Mouse (Mus musculus): ENCODE data around the gene Spindoc. TPM values are rescaled to one million over a fixed set of nuclear protein-coding genes. Genes with fewer than 3 reads are reported as not detected.

The Spindoc gene
- polyA plus RNA-seq (2014; fragmentation: Illumina TruSeq; extraction: RNeasy Lipid Tissue Mini Kit (QIAGEN cat#74804); ENCODE audit: low read depth, low replicate concordance) = 3.2 TPM

GRCm38 (mm10) chr19:7382903-7383865, at the start of gene Spindoc:
Gene Spindoc (minus strand): TSS chr19:7382994.

DNA sequence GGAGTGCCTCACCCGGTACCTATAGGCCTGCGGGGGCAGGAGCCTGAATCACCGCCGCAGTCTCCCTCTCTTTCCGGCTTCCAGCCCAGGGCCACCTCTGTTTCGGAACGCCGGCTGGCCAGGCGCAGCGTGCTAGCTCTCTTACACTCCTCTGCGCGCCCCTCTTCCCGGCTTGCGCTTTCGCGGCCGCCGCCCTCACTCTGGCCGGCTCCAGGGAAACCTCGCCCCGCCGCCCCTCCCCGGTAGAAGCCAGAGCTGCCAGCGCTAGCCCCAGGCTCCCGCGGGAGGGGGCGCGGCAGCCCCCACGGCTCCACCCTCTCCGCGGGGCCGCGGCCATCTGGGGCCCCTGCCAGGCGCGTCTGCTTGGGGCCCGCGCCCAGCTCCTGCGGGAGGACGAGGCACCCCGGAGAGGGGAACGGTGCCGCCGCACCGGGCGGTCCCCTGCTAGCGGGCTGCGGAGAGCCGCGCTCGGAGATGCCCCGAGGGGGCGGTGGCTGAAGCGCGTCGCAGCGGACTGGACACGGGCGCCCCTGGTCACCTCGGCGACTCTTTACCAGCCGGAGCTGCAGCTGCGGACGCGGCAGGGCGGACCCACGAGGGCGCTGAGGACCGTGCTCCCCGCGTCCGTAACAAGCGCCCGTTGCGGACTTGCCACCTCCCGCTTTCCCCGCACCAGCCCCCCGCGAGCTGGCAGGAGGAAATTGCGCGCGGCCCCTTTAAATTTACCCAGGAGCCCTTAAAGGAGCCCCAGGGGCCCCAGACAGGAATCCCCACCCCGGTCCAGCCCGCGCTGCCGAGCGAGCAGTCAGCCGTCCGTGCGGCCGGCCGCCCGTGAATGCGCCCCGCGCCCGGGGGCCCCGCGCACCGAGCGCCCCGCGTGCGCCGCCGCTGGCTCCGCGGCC, 34.3 kb upstream of the Spindoc start, which contains the start of gene 2700081O15Rik:
TSS of gene 2700081O15Rik (plus strand) at position 792 of the 902 bp plus-strand sequence.

DNA sequence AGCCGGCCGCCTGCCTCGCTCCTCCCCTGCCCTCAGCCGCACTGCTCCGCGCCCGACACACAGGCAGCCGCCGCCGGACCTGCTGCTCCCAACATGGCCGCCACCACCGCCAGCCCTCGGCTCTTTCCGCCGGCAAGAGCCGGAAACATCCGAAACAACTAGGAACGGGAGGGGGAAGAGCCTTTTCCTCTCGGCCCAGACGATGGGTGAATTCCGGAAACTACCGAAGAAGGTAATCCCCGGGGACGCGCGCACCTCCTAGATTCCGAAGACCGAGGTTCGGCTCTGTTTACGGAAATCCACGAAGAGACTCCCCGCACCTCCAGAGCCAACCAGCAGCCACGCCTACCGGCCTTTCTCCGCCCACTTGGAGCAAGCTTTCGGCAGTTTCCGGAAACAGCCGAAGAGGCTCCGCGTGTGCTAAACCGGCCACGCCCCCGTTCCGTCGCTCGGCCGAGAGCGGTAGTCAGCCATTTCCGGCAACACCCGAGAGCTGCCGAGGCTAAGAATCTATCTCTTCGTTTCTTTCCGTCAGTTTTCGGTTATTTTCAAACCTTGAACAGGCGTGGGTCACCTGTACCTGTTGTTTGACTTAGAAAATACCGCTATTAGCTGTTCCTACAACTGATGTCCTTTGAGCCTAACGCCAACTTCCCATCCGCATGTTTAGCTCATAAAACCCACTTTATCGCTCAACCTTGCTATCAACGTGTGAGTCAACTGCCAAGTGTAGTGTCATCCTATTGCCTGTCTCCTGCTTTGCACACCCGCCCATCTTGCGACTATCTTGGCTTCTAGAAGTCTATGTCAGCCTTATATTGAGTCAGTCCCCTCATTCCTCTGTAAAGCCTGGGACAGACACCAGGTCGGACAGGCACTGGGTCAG, 41.0 kb downstream of the Spindoc start, which contains the start of gene Mark2:
TSS of gene Mark2 (minus strand) at position 349 of the 886 bp plus-strand sequence.

Other genes with a start within 250 kb of the Spindoc start
- gene Otub1, start 176.7 kb downstream of the Spindoc start, polyA plus RNA-seq (2014; fragmentation: Illumina TruSeq; extraction: RNeasy Lipid Tissue Mini Kit (QIAGEN cat#74804); ENCODE audit: low read depth, low replicate concordance) = 22.5 TPM
- 12.7 TPM for gene Cox8a, start 165.4 kb downstream of the Spindoc start, polyA plus RNA-seq (2014; fragmentation: Illumina TruSeq; extraction: RNeasy Lipid Tissue Mini Kit (QIAGEN cat#74804); ENCODE audit: low read depth, low replicate concordance)
- gene Naa40, start 141.8 kb downstream of the Spindoc start, polyA plus RNA-seq (2014; fragmentation: Illumina TruSeq; extraction: RNeasy Lipid Tissue Mini Kit (QIAGEN cat#74804); ENCODE audit: low read depth, low replicate concordance) = 25.5 TPM
- gene Rcor2, start 115.7 kb downstream of the Spindoc start, polyA plus RNA-seq (2014; fragmentation: Illumina TruSeq; extraction: RNeasy Lipid Tissue Mini Kit (QIAGEN cat#74804); ENCODE audit: low read depth, low replicate concordance) = 0.29 TPM
- gene Mark2, start 41.1 kb downstream of the Spindoc start, polyA plus RNA-seq (2014; fragmentation: Illumina TruSeq; extraction: RNeasy Lipid Tissue Mini Kit (QIAGEN cat#74804); ENCODE audit: low read depth, low replicate concordance) = 46.7 TPM
- gene 2700081O15Rik, start 34.6 kb upstream of the Spindoc start, polyA plus RNA-seq (2014; fragmentation: Illumina TruSeq; extraction: RNeasy Lipid Tissue Mini Kit (QIAGEN cat#74804); ENCODE audit: low read depth, low replicate concordance) = 0.95 TPM
- gene Rtn3, start 100.3 kb upstream of the Spindoc start, polyA plus RNA-seq (2014; fragmentation: Illumina TruSeq; extraction: RNeasy Lipid Tissue Mini Kit (QIAGEN cat#74804); ENCODE audit: low read depth, low replicate concordance) = 277 TPM
- gene Atl3, start 111.0 kb upstream of the Spindoc start, polyA plus RNA-seq (2014; fragmentation: Illumina TruSeq; extraction: RNeasy Lipid Tissue Mini Kit (QIAGEN cat#74804); ENCODE audit: low read depth, low replicate concordance) = 415 TPM
- 1.7 TPM for gene Pla2g16, start 174.5 kb upstream of the Spindoc start, polyA plus RNA-seq (2014; fragmentation: Illumina TruSeq; extraction: RNeasy Lipid Tissue Mini Kit (QIAGEN cat#74804); ENCODE audit: low read depth, low replicate concordance)
- 0.31 TPM for gene Lgals12, start 224.2 kb upstream of the Spindoc start, polyA plus RNA-seq (2014; fragmentation: Illumina TruSeq; extraction: RNeasy Lipid Tissue Mini Kit (QIAGEN cat#74804); ENCODE audit: low read depth, low replicate concordance)
- gene Hrasls5, start 229.5 kb upstream of the Spindoc start, polyA plus RNA-seq (2014; fragmentation: Illumina TruSeq; extraction: RNeasy Lipid Tissue Mini Kit (QIAGEN cat#74804); ENCODE audit: low read depth, low replicate concordance) = 437 TPM

Data from testis, adult 10 weeks (tissue).